Mouse (Mus musculus) right cerebral cortex, postnatal 36 days (tissue): Measurements from ENCODE around the gene Disp3.

ENCODE experiments used
- DNase-seq, 2 experiments: peaks; one replicate each; pipeline ENCODE4 v3.0.0; 2022; ENCODE audit warnings: low spot score in 2 of 2, mixed read lengths in 1 of 2

The Disp3 gene

GRCm38 (mm10) chr4:148291080-148291479 is 3.3 kb upstream of the Disp3 start:
- DNase-seq, result no peak

GRCm38 (mm10) chr4:148288055-148288549 is 337 bp upstream of the Disp3 start:
- DNase-seq, result peak; percentile 90 to 91

- DNase-seq, result no peak
Measured at GRCm38 (mm10) chr4:148287041-148287440, 724 bp downstream of the Disp3 start.

GRCm38 (mm10) chr4:148286226-148287031 is 1.3 kb downstream of the Disp3 start:
- no peak for DNase-seq

GRCm38 (mm10) chr4:148284219-148284618 is 3.5 kb downstream of the Disp3 start:
- no peak for DNase-seq

GRCm38 (mm10) chr4:148276816-148277491 is 10.8 kb downstream of the Disp3 start:
- DNase-seq, result no peak

GRCm38 (mm10) chr4:148274671-148275070 is 13.1 kb downstream of the Disp3 start:
- no peak for DNase-seq

GRCm38 (mm10) chr4:148273229-148273628 is 14.5 kb downstream of the Disp3 start:
- DNase-seq, result no peak

GRCm38 (mm10) chr4:148271656-148272055 is 16.1 kb downstream of the Disp3 start:
- DNase-seq, result no peak

- no peak for DNase-seq
Measured at GRCm38 (mm10) chr4:148266973-148267507, 20.7 kb downstream of the Disp3 start.

- no peak for DNase-seq
Measured at GRCm38 (mm10) chr4:148259941-148260340, 27.8 kb downstream of the Disp3 start.

- no peak for DNase-seq
Measured at GRCm38 (mm10) chr4:148249341-148249740, 38.4 kb downstream of the Disp3 start.

- no peak for DNase-seq
Measured at GRCm38 (mm10) chr4:148240387-148240786, 47.4 kb downstream of the Disp3 start.

- no peak for DNase-seq
Measured at GRCm38 (mm10) chr4:148239474-148240130, 48.2 kb downstream of the Disp3 start.

GRCm38 (mm10) chr4:148238919-148239318 is 48.8 kb downstream of the Disp3 start:
- no peak for DNase-seq

GRCm38 (mm10) chr4:148238218-148238617 is 49.5 kb downstream of the Disp3 start:
- DNase-seq, result no peak

GRCm38 (mm10) chr4:148236664-148237063 is 51.1 kb downstream of the Disp3 start:
- DNase-seq, result no peak

GRCm38 (mm10) chr4:148233061-148233460 is 54.7 kb downstream of the Disp3 start:
- DNase-seq, result no peak

GRCm38 (mm10) chr4:148232615-148233014 is 55.1 kb downstream of the Disp3 start:
- no peak for DNase-seq

- DNase-seq, result no peak
Measured at GRCm38 (mm10) chr4:148232124-148232523, 55.6 kb downstream of the Disp3 start.

- no peak for DNase-seq
Measured at GRCm38 (mm10) chr4:148229646-148230045, 58.1 kb downstream of the Disp3 start.

GRCm38 (mm10) chr4:148222983-148223382 is 64.8 kb downstream of the Disp3 start:
- no peak for DNase-seq
